Mouse (Mus musculus) gastrocnemius, adult 2 months (tissue): ENCODE measurements at regions not wholly inside any gene's neighbourhood (a gene's known extent, or its start where the extent isn't known, plus 50 kb on each side); places are given as distances from the start of the nearest gene placed in this dataset.

Source experiments
- DNase-seq: peaks from one replicate; pipeline ENCODE4 v3.0.0; 2022
- H3K27ac ChIP-seq: fragments of 200-600 bp; 2 replicates; pipeline ENCODE4 v1.8.1; 2022; ENCODE audit warnings: mild to moderate bottlenecking
- H3K4me3 ChIP-seq: fragments of 200-600 bp; 2 replicates; pipeline ENCODE4 v1.8.1; 2022; ENCODE audit warnings: mild to moderate bottlenecking, moderate library complexity
- CTCF ChIP-seq: fragments of 200-600 bp; IDR thresholded peaks from 2 replicates; pipeline ENCODE4 v1.8.1; 2022; ENCODE audit warnings: antibody characterized with exemption, mild to moderate bottlenecking, moderate library complexity
- intact Hi-C: fragments of 180-260 bp; cut with DNase I; formaldehyde crosslinking; loops from one replicate; pipeline ENCODE4 v1.15.1; 2025

DNA sequence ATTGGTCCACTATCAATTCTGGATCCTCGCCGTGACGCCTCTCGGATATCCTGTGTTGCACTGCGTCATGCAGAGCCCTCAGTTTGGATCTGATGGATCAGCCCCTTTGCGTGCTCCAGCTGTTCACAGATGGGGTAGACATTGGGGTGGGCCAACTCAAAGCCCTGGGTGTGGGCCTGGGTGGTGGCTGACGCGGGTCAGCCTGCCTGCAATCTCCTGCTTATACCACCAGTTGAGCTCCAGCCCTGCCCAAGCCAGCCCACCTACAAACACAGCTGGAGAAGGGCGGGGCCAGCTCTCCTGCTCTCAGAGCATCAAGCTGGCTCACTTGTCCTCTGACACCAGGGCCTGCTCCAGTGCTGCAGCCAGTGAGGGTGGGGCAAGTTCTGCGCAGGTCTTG lies 73.1 kb downstream of the Rps15a start:
- H3K27ac ChIP-seq: no peak overlapping the region
- no peak overlapping the region for H3K4me3 ChIP-seq
- no peak for DNase-seq
- TF ChIP-seq CTCF: no peak
- intact Hi-C loops: no loop called here

DNA sequence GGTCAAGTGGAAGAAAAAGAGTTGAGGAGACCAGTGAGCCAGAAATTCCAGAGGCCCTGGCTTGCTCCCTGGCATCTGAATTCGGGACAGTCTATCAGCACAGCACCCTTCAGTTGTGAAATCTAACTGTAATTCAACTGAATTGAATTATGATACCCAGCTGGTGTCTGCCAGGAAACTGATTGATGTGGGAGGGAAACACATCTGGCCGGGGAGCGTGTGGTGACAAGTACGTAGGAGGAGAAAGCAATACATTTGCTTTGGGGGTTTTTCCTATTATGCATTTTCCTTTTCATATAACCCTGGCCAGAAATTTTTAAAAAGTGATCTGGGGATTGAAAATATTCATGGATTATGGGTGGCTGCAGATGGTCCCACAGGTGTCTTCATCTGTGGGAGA lies 76.1 kb downstream of the Rps15a start:
- no peak for TF ChIP-seq CTCF
- intact Hi-C loops: no loop called here
- DNase-seq: no peak
- H3K4me3 ChIP-seq: no peak overlapping the region
- no peak overlapping the region for H3K27ac ChIP-seq

GRCm38 (mm10) chr7:118037062-118037461 lies 78.9 kb downstream of the Rps15a start:
- intact Hi-C loops: no loop called here
- no peak overlapping the region for H3K27ac ChIP-seq
- DNase-seq: no peak
- H3K4me3 ChIP-seq: no peak overlapping the region
- TF ChIP-seq CTCF: no peak

DNA sequence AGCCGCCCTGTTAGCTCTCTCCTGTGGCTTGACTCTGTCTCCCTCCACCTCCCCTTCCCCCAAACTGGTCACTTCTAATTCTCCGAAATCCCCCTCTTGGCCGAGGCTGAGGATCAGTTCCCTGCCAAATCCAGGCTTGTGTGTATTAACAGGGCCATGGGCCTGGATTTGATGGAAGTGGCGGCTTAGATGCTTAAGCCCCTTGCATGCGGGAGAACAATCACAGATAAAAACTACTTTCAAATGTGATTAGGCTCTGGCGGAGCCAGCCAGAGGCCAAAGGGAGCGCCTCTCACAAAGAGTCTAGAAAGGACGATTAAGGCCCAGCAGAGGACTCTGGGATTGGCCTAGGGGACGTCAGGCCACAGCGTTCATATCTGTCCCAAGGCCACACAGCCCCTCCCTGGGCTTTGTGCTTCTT lies 89.9 kb downstream of the Rps15a start:
- no peak overlapping the region for H3K27ac ChIP-seq
- H3K4me3 ChIP-seq: no peak overlapping the region
- DNase-seq: no peak
- intact Hi-C loops: no loop called here
- TF ChIP-seq CTCF: no peak

- DNase-seq: no peak
- no peak for TF ChIP-seq CTCF
- H3K27ac ChIP-seq: no peak overlapping the region
- intact Hi-C loops: no loop called here
- no peak overlapping the region for H3K4me3 ChIP-seq
Measured at GRCm38 (mm10) chr7:118004620-118005019, 111.4 kb downstream of the Rps15a start.

DNA sequence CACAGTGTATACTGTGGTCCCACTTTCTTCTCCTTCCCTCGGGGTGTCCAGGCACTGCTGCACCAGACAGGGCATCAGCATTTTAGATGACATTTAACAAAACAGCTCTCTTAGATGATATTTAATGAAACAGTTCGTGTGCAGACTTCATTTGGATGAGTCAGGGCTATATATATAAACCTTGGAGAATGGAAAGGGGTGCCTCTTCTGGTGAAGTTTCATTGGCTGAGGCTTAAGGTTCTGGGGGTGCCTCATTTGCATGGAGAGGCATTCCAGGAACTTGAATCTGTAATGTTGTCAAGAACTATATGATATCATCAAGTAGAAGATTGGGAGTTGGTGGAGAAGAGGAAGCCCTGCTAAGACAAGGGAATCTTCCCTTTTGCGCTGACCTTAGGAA lies 114.1 kb downstream of the Rps15a start:
- no peak for TF ChIP-seq CTCF
- intact Hi-C loops: no loop called here
- Histone ChIP-seq H3K27ac (no peak overlapping the region), H3K4me3 (no peak overlapping the region)
- DNase-seq: no peak

- Histone ChIP-seq H3K4me3 (no peak overlapping the region), H3K27ac (no peak overlapping the region)
- no peak for TF ChIP-seq CTCF
- intact Hi-C loops: no loop called here
- peak; percentile 20 for DNase-seq
Measured at GRCm38 (mm10) chr7:118001121-118001520, 114.9 kb downstream of the Rps15a start.

DNA sequence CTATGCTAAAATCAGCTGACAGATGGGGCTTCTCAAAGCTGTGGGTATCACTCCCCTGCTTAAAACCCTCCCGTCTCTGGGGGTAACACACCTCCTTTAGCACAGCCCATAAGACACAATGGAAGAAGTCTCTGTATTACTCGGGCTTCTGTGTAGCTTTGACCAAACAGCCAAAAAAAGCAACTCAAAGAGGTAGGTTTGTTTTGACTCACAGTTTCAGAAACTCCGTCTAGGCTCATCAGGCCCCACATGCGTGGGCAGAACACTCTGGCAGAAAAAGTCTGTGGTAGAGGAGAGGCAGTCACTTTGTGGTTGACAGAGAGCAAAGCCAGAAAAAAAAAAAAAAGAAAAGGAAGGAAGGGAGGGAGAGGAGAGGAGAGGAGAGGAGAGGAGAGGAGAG lies 133.8 kb downstream of the Rps15a start:
- no peak overlapping the region for H3K27ac ChIP-seq
- intact Hi-C loops: no loop called here
- DNase-seq: no peak
- TF ChIP-seq CTCF: no peak
- no peak overlapping the region for H3K4me3 ChIP-seq

DNA sequence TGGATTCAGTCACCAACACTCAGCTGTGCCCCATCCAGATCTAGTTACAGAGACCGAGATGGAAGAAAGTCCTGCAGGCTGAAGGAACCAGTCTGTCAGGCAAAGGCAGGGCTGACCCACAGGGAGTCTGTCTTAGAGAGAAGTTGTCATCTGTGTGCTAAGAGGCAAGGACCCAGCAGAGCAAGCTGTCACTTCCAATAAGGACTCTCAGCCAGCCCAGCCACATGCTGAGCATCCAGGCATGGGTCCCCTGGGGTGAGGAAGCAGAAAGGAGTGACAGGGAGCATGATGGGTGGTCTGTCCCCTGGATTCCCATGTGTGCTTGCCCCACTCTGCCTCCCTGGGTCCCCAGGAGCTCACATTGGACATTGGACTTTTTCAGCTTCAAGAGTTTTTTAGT lies 144.8 kb downstream of the Rps15a start:
- intact Hi-C loops: no loop called here
- H3K27ac ChIP-seq: no peak overlapping the region
- TF ChIP-seq CTCF: no peak
- no peak overlapping the region for H3K4me3 ChIP-seq
- DNase-seq: no peak

- Histone ChIP-seq H3K4me3 (no peak overlapping the region), H3K27ac (no peak overlapping the region)
- intact Hi-C loops: no loop called here
- no peak for DNase-seq
- no peak for TF ChIP-seq CTCF
Measured at GRCm38 (mm10) chr7:117943435-117943834, 172.6 kb downstream of the Rps15a start.

- intact Hi-C loops: no loop called here
- Histone ChIP-seq H3K27ac (no peak overlapping the region), H3K4me3 (no peak overlapping the region)
- DNase-seq: no peak
- no peak for TF ChIP-seq CTCF
Measured at GRCm38 (mm10) chr7:117939618-117940017, 176.4 kb downstream of the Rps15a start.

DNA sequence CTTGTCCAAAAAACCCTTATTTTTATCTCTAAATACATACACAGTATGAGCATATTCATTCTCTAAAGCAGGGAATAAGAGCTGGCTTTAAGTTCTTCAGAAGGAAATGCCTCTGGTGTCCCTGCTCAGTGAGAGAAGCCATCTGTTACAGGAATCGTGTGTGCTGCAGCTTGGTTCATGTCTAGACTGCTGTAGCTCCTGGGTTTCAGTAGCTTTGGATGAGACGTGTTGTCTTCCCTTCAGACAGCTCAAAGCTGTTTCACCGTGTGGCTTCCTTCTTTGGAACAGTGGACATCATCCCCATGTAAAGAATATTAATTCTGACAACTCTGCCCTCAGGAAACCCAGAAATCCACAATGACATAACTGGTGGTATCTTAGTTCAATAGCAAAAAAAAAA lies 181.1 kb downstream of the Rps15a start:
- H3K4me3 ChIP-seq: no peak overlapping the region
- H3K27ac ChIP-seq: no peak overlapping the region
- no peak for TF ChIP-seq CTCF
- intact Hi-C loops: no loop called here
- DNase-seq: no peak

GRCm38 (mm10) chr7:117931234-117931895 lies 184.6 kb downstream of the Rps15a start:
- intact Hi-C loops: no loop called here
- H3K27ac ChIP-seq: no peak overlapping the region
- no peak for DNase-seq
- H3K4me3 ChIP-seq: no peak overlapping the region
- no peak for TF ChIP-seq CTCF

- intact Hi-C loops: no loop called here
- TF ChIP-seq CTCF: no peak
- no peak overlapping the region for H3K4me3 ChIP-seq
- H3K27ac ChIP-seq: no peak overlapping the region
- DNase-seq: no peak
Measured at GRCm38 (mm10) chr7:117930392-117930791, 185.6 kb downstream of the Rps15a start.
